Mouse (Mus musculus) stomach, embryonic 15.5 days (tissue): ENCODE data around the gene Zc3h7b. TPM values are rescaled to one million over a fixed set of nuclear protein-coding genes. Genes with fewer than 3 reads are reported as not detected.

Experiments
- ATAC-seq: fragments of 200-750 bp; cut with Nextera tagmentation; 2 replicates; pipeline ENCODE4 v1.8.0; 2017; ENCODE audit warnings: low read depth, moderate number of reproducible peaks, moderate TSS enrichment; ENCODE audit not compliant: insufficient read depth, low FRiP score
- H3K27ac ChIP-seq: fragments of 300-500 bp; sonication (generic); 2 replicates; pipeline ENCODE4 v1.5.1; 2015; ENCODE audit warnings: mild to moderate bottlenecking, inconsistent platforms
- H3K27me3 ChIP-seq: fragments of 300-500 bp; sonication (generic); replicated peaks from 2 replicates; pipeline ENCODE4 v1.6.1; 2015; ENCODE audit warnings: inconsistent platforms
- H3K36me3 ChIP-seq: fragments of 300-500 bp; sonication (generic); 2 replicates; pipeline ENCODE4 v1.6.1; 2015; ENCODE audit warnings: inconsistent platforms
- H3K4me1 ChIP-seq: fragments of 300-500 bp; sonication (generic); 2 replicates; pipeline ENCODE4 v1.6.1; 2015; ENCODE audit warnings: inconsistent platforms
- H3K4me2 ChIP-seq: fragments of 300-500 bp; sonication (generic); 2 replicates; pipeline ENCODE4 v1.6.1; 2015; ENCODE audit warnings: mild to moderate bottlenecking, inconsistent platforms
- H3K4me3 ChIP-seq: fragments of 300-500 bp; sonication (generic); replicated peaks from 2 replicates; pipeline ENCODE4 v1.5.1; 2015; ENCODE audit warnings: inconsistent platforms
- H3K9ac ChIP-seq: fragments of 300-500 bp; sonication (generic); 2 replicates; pipeline ENCODE4 v1.6.1; 2015; ENCODE audit warnings: inconsistent platforms
- H3K9me3 ChIP-seq: fragments of 300-500 bp; sonication (generic); 2 replicates; pipeline ENCODE4 v1.6.1; 2016; ENCODE audit warnings: inconsistent platforms
- WGBS: fragments of 180-500 bp; shearing (Covaris S2); methylation state at CpG from one replicate; pipeline ENCODE4 v1.1.7; 2015; 5-methylcytosine and 5-hydroxymethylcytosine counted together
- polyA plus RNA-seq: library from polyadenylated mRNA; unstranded; fragments of >200 nt; fragmentation: Nextera tagmentation; extraction: Ambion mirVana; gene quantifications from 2 replicates; pipeline ENCODE4 v1.2.1, GENCODE M21; 2015

Gene Zc3h7b
- polyA plus RNA-seq, 1 experiment from 2014 or later: 23.8 TPM

DNA sequence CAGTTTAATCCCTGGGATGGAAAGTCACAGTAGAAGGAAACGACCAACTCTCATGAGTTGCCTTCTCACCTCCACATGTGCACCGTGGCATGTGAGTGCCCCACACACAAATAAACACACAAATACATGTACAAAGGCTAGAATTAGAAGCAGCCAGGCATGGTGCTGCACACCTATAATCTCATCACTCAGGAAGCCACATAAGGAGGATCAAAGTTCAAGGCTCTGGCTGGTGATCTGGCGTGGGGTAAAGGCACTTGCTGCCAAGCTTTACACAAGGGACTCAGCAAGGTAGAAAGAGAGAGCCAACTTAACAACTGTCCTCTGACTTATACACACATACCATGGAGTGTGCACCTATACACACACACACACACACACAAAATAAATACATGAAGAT is 55.5 kb downstream of the Zc3h7b start:
- H3K27ac ChIP-seq: no peak overlapping the region
- H3K9ac ChIP-seq: no peak overlapping the region
- no peak overlapping the region for H3K4me2 ChIP-seq
- 67% methylated on average over 3 of the region's 3 CpGs for WGBS
- no peak for ATAC-seq
- no peaks in the 10 kb centered on the region for H3K9me3 ChIP-seq
- no peaks in the 10 kb centered on the region for H3K36me3 ChIP-seq
- no peak overlapping the region for H3K4me3 ChIP-seq
- H3K27me3 ChIP-seq: no peaks in the 10 kb centered on the region
- H3K4me1 ChIP-seq: peaks cover 28% of the 10 kb centered on the region

DNA sequence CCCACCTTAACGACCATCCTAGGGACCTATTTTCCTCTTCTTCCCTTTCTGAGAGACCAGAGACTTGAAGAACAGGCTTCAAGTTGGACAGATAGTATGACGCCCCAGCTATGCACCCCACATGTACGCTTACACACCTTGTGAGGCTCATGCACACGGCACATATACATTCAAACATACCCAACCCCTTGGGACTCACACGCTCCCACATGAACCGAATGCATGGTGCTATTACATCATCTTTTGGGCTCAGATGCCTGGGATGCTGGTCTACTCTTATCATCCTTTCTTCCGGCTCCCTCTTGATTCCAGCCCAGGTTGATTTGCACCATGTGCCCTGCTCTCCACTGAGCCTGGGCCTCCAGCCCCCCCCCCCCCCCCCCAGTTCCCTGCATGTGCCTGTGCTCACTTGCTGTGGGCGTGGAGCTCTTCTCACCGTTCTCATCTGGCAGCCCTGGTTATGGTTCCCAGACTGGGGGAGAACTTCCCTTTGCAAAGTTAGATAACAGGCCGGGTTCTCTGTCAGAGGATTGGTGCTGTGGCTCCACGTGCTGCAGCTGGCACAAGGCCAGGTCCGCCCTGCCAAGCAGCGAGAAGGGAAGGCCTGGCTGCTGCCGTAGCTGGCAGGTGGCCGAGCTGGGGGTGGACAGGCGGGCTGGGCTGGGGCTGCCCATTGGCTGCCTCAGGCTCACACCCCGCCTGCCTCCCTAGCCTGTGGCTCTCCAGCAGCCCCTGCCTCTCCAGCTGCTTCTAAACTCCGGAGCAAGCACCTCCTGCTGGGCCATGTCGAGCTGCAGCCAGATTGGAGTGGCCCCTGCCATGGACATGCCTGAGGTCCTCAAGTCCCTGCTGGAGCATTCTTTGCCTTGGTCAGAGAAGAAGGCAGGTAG is 57.4 kb downstream of the Zc3h7b start, which contains the start of gene Tef:
TSS of gene Tef (plus strand) at position 421 of the 890 bp plus-strand sequence.
- peak within 1 kb of the TSS; percentile 83 for H3K4me2 ChIP-seq
- peak within 1 kb of the TSS; percentile 46 for H3K4me3 ChIP-seq
- no peaks in the 10 kb centered on the region for H3K27me3 ChIP-seq
- no peaks in the 10 kb centered on the region for H3K9me3 ChIP-seq
- 16% methylated on average over 19 of the region's 19 CpGs for WGBS
- H3K9ac ChIP-seq: peak within 1 kb of the TSS; percentile 20; the same call in 1 of the 2 replicates
- H3K4me1 ChIP-seq: peaks cover 35% of the 10 kb centered on the region
- H3K27ac ChIP-seq: peak within 1 kb of the TSS; percentile 89
- ATAC-seq: peak; percentile 98
- no peaks in the 10 kb centered on the region for H3K36me3 ChIP-seq

DNA sequence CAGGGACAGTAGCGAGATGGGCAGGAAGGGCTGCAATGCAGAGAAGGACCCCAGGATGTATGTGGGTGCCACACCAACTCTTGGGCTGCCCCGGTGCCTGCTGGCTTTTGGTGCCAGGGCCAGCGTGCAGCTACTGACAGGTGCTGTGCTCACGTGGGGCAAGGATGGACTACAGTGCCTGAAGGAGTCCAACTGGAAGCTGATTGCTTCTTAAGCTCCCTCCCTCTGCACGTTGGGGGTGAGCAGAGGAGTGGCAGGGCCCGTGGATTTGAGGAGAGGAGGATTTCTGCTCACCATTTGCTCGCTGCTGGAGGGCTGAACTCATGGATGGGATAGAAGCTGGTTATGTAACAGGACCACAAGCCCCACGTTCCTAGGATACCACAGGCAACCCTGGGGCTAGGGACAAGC is 58.1 kb downstream of the Zc3h7b start:
- Histone ChIP-seq H3K4me2 (peak overlapping the region; percentile 83), H3K27ac (peak overlapping the region; percentile 89), H3K4me3 (peak overlapping the region; percentile 46), H3K9ac (peak overlapping the region; percentile 20; the same call in 1 of the 2 replicates), H3K4me1 (peaks cover 35% of the 10 kb centered on the region), H3K9me3 (no peaks in the 10 kb centered on the region), H3K36me3 (no peaks in the 10 kb centered on the region), H3K27me3 (no peaks in the 10 kb centered on the region)
- peak; percentile 7; the same call in 1 of the 2 replicates for ATAC-seq
- 9% methylated on average over 8 of the region's 8 CpGs for WGBS

DNA sequence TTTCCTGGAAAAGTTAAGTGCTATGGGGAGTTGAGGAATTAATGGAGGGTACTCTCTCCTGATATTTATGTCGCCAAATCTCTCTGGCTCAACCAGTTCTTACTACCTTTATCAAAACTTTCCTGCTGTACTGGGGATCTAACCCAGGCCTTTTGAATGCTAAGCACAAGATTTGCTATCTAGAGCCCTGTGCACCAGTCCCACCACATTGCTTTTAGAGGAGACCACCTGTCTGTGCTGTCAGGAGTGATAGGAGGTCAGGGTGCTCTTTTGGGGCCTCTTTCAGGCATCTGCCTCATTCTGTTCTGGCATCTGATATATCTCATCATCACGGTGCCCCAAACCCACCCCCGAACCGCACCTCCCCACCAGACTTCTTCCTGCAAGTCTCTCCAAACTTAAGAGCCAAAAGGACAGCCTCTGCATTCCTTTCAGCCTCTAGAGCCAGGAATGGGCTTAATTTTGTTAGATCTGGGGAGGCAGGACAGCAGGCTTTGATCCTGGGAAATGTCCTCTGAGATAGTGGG is 58.6 kb downstream of the Zc3h7b start:
- Histone ChIP-seq H3K4me2 (peak overlapping the region; percentile 83), H3K9me3 (no peaks in the 10 kb centered on the region), H3K4me3 (peak overlapping the region; percentile 46), H3K27me3 (no peaks in the 10 kb centered on the region), H3K4me1 (peaks cover 35% of the 10 kb centered on the region), H3K27ac (peak overlapping the region; percentile 89), H3K36me3 (no peaks in the 10 kb centered on the region), H3K9ac (no peak overlapping the region)
- WGBS: 54% methylated on average over 4 of the region's 4 CpGs
- no peak for ATAC-seq

DNA sequence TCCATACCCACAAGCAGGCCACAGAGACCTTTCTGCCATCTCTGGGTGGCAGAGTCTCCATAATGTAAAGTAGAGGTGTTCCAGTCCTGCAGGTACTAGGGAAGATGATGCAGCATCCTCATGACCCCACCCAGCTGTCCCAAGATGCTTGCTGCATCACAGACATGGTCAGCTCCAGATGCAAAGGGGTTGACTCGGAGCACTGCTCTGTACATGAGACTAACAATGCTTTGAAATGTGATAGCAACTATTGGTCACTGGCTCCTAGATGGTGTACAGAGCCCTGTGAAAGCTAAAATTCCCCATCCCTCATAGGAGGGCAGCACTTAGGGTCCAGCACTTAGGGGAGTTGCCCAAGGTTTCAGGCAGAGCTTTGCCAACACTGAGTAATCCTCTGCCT is 59.3 kb downstream of the Zc3h7b start:
- H3K9me3 ChIP-seq: no peaks in the 10 kb centered on the region
- H3K9ac ChIP-seq: no peak overlapping the region
- H3K4me2 ChIP-seq: peak overlapping the region; percentile 83
- H3K27me3 ChIP-seq: no peaks in the 10 kb centered on the region
- H3K36me3 ChIP-seq: no peaks in the 10 kb centered on the region
- WGBS: 41% methylated on average over 1 of the region's 1 CpGs
- ATAC-seq: no peak
- H3K27ac ChIP-seq: no peak overlapping the region
- peaks cover 36% of the 10 kb centered on the region for H3K4me1 ChIP-seq
- no peak overlapping the region for H3K4me3 ChIP-seq

DNA sequence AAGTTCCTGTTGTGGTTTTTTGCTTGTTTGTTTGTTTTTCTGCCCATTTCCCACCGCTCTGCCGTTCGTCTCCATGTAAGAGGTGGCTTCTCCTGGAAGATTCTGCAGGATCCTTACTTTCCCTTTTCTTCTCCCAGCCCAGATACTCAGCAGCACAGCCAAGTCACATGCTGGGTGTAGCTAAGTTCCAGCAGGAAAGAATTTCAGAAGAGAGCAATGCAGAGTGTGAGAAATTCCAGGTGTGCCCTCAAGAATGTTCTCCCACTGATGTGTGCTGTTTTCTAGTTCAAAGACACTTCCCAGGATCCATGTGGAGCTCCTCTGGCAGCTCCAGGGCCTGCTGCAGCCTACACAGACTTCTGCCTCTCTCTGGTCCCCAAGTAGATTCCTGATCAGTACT is 60.0 kb downstream of the Zc3h7b start:
- H3K4me1 ChIP-seq: peaks cover 38% of the 10 kb centered on the region

DNA sequence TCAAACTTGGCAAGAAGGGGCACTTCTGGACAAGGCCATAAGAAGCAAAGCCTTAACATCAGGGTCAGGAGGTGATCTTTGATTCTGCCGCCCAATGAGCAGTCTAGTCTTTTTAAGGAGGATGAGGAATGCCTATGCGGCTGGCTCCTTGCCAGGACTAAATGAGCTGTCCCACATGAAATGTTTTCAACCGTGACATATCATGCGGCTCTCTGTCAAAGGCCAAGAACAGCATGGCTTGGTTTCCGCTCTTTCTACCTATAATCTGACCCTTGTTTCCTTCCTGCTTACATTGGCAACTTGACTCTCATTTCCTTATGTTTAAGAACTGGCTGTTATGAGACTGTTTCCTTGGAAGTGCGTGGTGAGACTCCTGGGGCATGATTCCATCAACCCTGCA is 60.8 kb downstream of the Zc3h7b start:
- H3K36me3 ChIP-seq: no peaks in the 10 kb centered on the region
- H3K4me2 ChIP-seq: no peak overlapping the region
- no peak overlapping the region for H3K9ac ChIP-seq
- no peak for ATAC-seq
- peak overlapping the region; percentile 2; the same call in 1 of the 2 replicates for H3K27ac ChIP-seq
- H3K4me1 ChIP-seq: peaks cover 38% of the 10 kb centered on the region
- no peaks in the 10 kb centered on the region for H3K9me3 ChIP-seq
- WGBS: 56% methylated on average over 6 of the region's 6 CpGs
- no peaks in the 10 kb centered on the region for H3K27me3 ChIP-seq
- H3K4me3 ChIP-seq: no peak overlapping the region

More for the DNA sequence above, 60.0 kb downstream of the Zc3h7b start:
- no peaks in the 10 kb centered on the region for H3K36me3 ChIP-seq
- ATAC-seq: no peak
- H3K27ac ChIP-seq: peak overlapping the region; percentile 2; the same call in 1 of the 2 replicates
- 65% methylated on average over 3 of the region's 3 CpGs for WGBS
- no peak overlapping the region for H3K4me2 ChIP-seq
- H3K9me3 ChIP-seq: no peaks in the 10 kb centered on the region
- H3K4me3 ChIP-seq: no peak overlapping the region
- no peaks in the 10 kb centered on the region for H3K27me3 ChIP-seq
- H3K9ac ChIP-seq: no peak overlapping the region

DNA sequence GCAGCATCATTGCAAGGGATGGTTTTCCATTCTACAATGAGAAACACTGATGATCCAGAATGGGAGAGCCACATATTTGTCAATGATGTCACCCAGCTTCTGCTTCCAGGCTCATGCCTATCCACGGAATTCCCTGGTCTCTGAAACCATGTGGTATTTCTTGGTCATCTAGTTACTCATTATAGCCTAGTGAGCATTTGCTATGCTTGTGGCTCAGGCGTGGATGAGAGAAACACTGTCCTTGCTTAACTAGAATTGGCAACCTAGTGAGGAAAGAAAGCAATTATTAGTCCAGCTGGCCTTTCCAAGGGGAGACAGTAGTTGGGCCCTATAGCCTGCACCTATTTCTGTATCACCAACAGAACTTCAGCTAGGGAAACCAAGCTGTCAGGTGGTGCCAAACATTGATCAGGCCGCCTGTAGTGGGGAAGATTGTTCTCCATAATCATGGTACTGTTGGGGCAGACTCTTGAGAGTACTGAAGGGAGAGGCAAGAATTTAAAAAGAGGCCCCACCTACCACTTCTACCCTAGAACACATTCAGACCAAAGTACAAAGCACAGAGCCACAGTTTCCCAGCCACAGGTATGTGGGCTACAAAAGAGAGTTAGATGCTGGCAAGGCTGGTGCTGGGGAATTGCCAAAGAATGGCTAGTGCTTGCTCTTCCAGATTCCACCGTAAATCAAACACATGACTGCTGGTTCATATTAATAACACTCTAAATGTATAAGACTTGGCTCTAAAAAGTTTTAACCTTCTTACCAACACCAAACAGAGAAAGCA is 62.0 kb downstream of the Zc3h7b start:
- no peak overlapping the region for H3K27ac ChIP-seq
- H3K9ac ChIP-seq: no peak overlapping the region
- 85% methylated on average over 4 of the region's 4 CpGs for WGBS
- no peak for ATAC-seq
- H3K9me3 ChIP-seq: no peaks in the 10 kb centered on the region
- peaks cover 37% of the 10 kb centered on the region for H3K4me1 ChIP-seq
- H3K4me3 ChIP-seq: no peak overlapping the region
- no peaks in the 10 kb centered on the region for H3K27me3 ChIP-seq
- no peaks in the 10 kb centered on the region for H3K36me3 ChIP-seq
- H3K4me2 ChIP-seq: no peak overlapping the region

DNA sequence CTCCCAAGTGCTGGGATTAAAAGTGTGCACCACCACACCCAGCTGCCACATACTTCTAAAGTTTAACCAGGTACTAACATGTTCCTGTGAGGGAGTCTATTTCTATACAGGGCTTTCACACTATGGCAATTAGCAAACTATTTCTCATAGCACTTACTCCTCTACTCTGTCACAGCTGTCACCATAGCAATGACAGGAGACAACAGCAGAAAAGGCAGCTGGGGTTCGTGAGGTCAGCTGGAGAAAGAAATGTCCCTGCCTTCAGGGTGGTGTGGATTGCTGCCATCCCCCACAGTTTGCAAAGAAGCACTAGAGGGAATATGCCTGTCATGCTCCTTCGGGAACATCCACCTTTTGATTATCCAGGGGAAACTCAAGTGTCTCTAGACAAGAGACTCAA is 63.9 kb downstream of the Zc3h7b start:
- Histone ChIP-seq H3K9me3 (no peaks in the 10 kb centered on the region), H3K4me2 (no peak overlapping the region), H3K27me3 (no peaks in the 10 kb centered on the region), H3K27ac (no peak overlapping the region), H3K36me3 (no peaks in the 10 kb centered on the region), H3K9ac (no peak overlapping the region), H3K4me3 (no peak overlapping the region), H3K4me1 (peaks cover 27% of the 10 kb centered on the region)
- no peak for ATAC-seq
- WGBS: 74% methylated on average over 2 of the region's 2 CpGs

DNA sequence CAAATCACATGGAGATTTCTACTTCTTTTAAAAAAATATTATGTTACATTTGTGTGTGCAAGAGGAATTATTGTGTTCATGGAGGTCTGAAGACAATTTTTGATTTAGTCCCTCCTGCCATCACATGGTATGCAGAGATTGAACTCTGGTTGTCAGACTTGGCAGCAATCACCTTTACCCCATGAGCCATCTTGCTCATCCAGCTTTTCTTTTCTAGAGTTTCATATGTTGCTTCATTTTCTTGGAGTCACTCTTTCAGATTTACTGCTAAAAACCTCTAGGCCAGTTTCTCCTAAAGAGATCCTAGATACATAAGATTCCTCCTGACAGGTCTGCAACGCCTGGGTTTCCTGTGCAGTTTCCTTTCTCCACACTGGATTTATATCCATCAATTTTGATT is 64.7 kb downstream of the Zc3h7b start:
- 16% methylated on average over 1 of the region's 1 CpGs for WGBS
- H3K36me3 ChIP-seq: no peaks in the 10 kb centered on the region
- H3K27ac ChIP-seq: peak overlapping the region; percentile 96
- no peak overlapping the region for H3K9ac ChIP-seq
- H3K9me3 ChIP-seq: no peaks in the 10 kb centered on the region
- no peaks in the 10 kb centered on the region for H3K27me3 ChIP-seq
- H3K4me2 ChIP-seq: peak overlapping the region; percentile 72
- H3K4me1 ChIP-seq: peaks cover 24% of the 10 kb centered on the region
- H3K4me3 ChIP-seq: peak overlapping the region; percentile 80; the same call in 1 of the 2 replicates
- ATAC-seq: no peak

DNA sequence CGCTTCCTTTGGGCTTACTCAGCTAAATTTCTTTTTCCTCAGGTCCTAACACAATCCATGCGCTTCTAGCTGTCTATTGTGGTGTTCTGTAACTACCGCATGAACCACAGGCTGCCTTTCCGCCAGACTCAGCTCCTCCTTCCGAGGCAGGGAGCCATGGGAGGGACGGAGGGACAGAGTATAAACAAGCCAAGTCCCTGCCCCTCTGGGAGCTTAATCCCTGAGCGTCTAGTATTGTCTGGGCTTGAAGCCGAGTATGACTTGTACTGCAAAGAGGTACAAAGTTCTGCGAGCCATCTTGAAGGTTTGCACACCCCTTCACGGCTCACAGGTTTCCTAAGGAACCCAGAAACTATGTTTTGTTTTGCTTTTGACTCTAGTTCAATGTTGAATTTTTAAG is 65.3 kb downstream of the Zc3h7b start:
- Histone ChIP-seq H3K4me2 (peak overlapping the region; percentile 72), H3K9me3 (no peaks in the 10 kb centered on the region), H3K4me1 (peaks cover 23% of the 10 kb centered on the region), H3K27ac (peak overlapping the region; percentile 96), H3K27me3 (no peaks in the 10 kb centered on the region), H3K9ac (peak overlapping the region; percentile 27; the same call in 1 of the 2 replicates), H3K4me3 (peak overlapping the region; percentile 80), H3K36me3 (0 out of 2 replicates have a peak, but pooled peaks cover 1% of the 10 kb centered on the region)
- peak; percentile 36; the same call in 1 of the 2 replicates for ATAC-seq
- WGBS: 1% methylated on average over 10 of the region's 10 CpGs
